8 mouse cellular contexts compared by ENCODE assay signal in genomic region chr4:109437913-109438878, GRCm38 (mm10). TPM values are rescaled to one million over a fixed set of nuclear protein-coding genes. Genes with fewer than 3 reads are reported as not detected.
DNase-seq lines count a peak whose midpoint lies in the region; ATAC-seq and TF ChIP-seq lines count a peak whose summit lies in the region.

No protein-coding gene starts in this region.

- H3K4me3 ChIP-seq in testis, adult 2 months (ENCODE audit: control insufficient read depth, low read depth, low read length), result no peak overlapping the region

- H3K36me3 ChIP-seq in testis, adult 2 months (ENCODE audit: control insufficient read depth, insufficient read depth, low read length), result no peaks in the 10 kb centered on the region

- TF ChIP-seq POLR2A in testis, adult 2 months (IDR thresholded peaks at IDR 0.05; ENCODE audit: control insufficient read depth, low read depth, low read length), result no peak

- intact Hi-C loops in left cerebral cortex, postnatal 25 days (cut with DNase I), result loop anchor here (5.0 kb wide), 1 partner anchor 289 kb away; no protein-coding TSS in a partner anchor

- H3K27ac ChIP-seq in testis, adult 2 months (ENCODE audit: control insufficient read depth, insufficient read depth, low read depth, low read length), result no peak overlapping the region

- ATAC-seq in inflammation-experienced regulatory T-cells, adult 6 months, result peak; percentile 79
- peak; percentile 49 for ATAC-seq in megakaryocyte-erythroid progenitor cell, adult 5-6 weeks (replicated peaks; ENCODE audit: low FRiP score, low TSS enrichment, poor library complexity, severe bottlenecking)

- no peaks in the 10 kb centered on the region for H3K27me3 ChIP-seq in testis, adult 2 months (ENCODE audit: control insufficient read depth, insufficient read depth, low read length)

- DNase-seq in testis, postnatal 14 days (ENCODE audit: low spot score), result no peak
- DNase-seq in cerebellum, postnatal 4 days (ENCODE audit: low spot score in 2 of 2), result peak; percentile 54 to 70
- DNase-seq in gastrocnemius, adult 8-10 months (ENCODE audit: low spot score in 2 of 2), result peak; percentile 34 to 47
- DNase-seq in left cerebral cortex, postnatal 25 days (ENCODE audit: low spot score in 2 of 2), result peak; percentile 41 to 49
- peak; percentile 36 for DNase-seq in right cerebral cortex, postnatal 25 days

- TF ChIP-seq CTCF in testis, adult 2 months (IDR thresholded peaks at IDR 0.05; ENCODE audit: control insufficient read depth, insufficient read depth, insufficient replicate concordance, low read depth, low read length), result peak; percentile 81

- no peaks in the 10 kb centered on the region; the same call in 1 of the 2 replicates for H3K4me1 ChIP-seq in testis, adult 2 months (ENCODE audit: control insufficient read depth, insufficient read depth, low read length)

RNA-seq across cellular contexts. Expression of gene Ttc39a, which starts 31.8 kb away (rescaled TPM):
- polyA plus RNA-seq in testis, adult 2 months (2012; rRNA removed), result 179 and 183 TPM in 2 replicates
- total RNA-seq in gastrocnemius, adult 8-10 months (2022), result under 1 TPM in 2 of 4 experiments, not detected in 2; 0.11 to 0.16 TPM
- polyA plus RNA-seq in inflammation-experienced regulatory T-cells, adult 6 months (2017; shearing (Covaris generic)), result under 1 TPM in 2 of 3 experiments, not detected in 1; 0.17 to 0.41 TPM
- 1 to 10 TPM; 2.0 to 3.9 TPM for total RNA-seq in left cerebral cortex, postnatal 25 days (2021)
- total RNA-seq in megakaryocyte-erythroid progenitor cell, adult 5-6 weeks (2014; fragmentation: Nextera tagmentation), result 3.3 and 5.1 TPM in 2 replicates
- 2.0 and 2.6 TPM in 2 replicates for total RNA-seq in megakaryocyte-erythroid progenitor cell, adult 5-6 weeks (2017)

RNA-seq across cellular contexts. Expression of gene Rnf11, which starts 46.3 kb away (rescaled TPM):
- polyA plus RNA-seq in testis, adult 2 months (2012; rRNA removed), result 43.0 and 44.2 TPM in 2 replicates
- total RNA-seq in gastrocnemius, adult 8-10 months (2022), result 100 to 1,000 TPM; 110 to 167 (median 131) TPM
- polyA plus RNA-seq in inflammation-experienced regulatory T-cells, adult 6 months (2017; shearing (Covaris generic)), result 1 to 10 TPM; 6.3 to 8.1 (median 6.9) TPM
- 100 to 1,000 TPM; 206 to 219 TPM for total RNA-seq in left cerebral cortex, postnatal 25 days (2021)
- 12.0 and 14.0 TPM in 2 replicates for total RNA-seq in megakaryocyte-erythroid progenitor cell, adult 5-6 weeks (2014; fragmentation: Nextera tagmentation)
- total RNA-seq in megakaryocyte-erythroid progenitor cell, adult 5-6 weeks (2017), result 19.0 and 27.8 TPM in 2 replicates
